Mouse (Mus musculus) forebrain, embryonic 11.5 days (tissue): ENCODE measurements around the gene Gorasp1. TPM values are rescaled to one million over a fixed set of nuclear protein-coding genes. Genes with fewer than 3 reads are reported as not detected.

Experiments
- ATAC-seq: fragments of 200-750 bp; cut with Nextera tagmentation; replicated peaks from 2 replicates; pipeline ENCODE4 v1.8.0; 2017; ENCODE audit warnings: moderate TSS enrichment; ENCODE audit not compliant: low FRiP score
- DNase-seq: peaks from one replicate; pipeline ENCODE4 v3.0.0-alpha.2; 2017; ENCODE audit warnings: low spot score
- H3K27ac ChIP-seq: fragments of 300-500 bp; sonication (generic); 2 replicates; pipeline ENCODE4 v1.5.1; 2014; ENCODE audit warnings: low read depth, low read length
- H3K27me3 ChIP-seq: fragments of 300-500 bp; sonication (generic); 2 replicates; pipeline ENCODE4 v1.6.1; 2014; ENCODE audit warnings: mild to moderate bottlenecking, low read length, mixed read lengths; ENCODE audit not compliant: control insufficient read depth, insufficient read depth
- H3K36me3 ChIP-seq: fragments of 300-500 bp; sonication (generic); 2 replicates; pipeline ENCODE4 v1.6.1; 2014; ENCODE audit warnings: mild to moderate bottlenecking, low read length, moderate library complexity, mixed read lengths; ENCODE audit not compliant: control insufficient read depth, insufficient read depth
- H3K4me1 ChIP-seq: fragments of 300-500 bp; sonication (generic); replicated peaks from 2 replicates; pipeline ENCODE4 v1.6.1; 2014; ENCODE audit warnings: low read length, mixed read lengths; ENCODE audit not compliant: control insufficient read depth, insufficient read depth
- H3K4me2 ChIP-seq: fragments of 300-500 bp; sonication (generic); 2 replicates; pipeline ENCODE4 v1.6.1; 2014; ENCODE audit warnings: low read depth, mild to moderate bottlenecking, low read length, moderate library complexity, mixed read lengths; ENCODE audit not compliant: severe bottlenecking
- H3K4me3 ChIP-seq: fragments of 300-500 bp; sonication (generic); 2 replicates; pipeline ENCODE4 v1.5.1; 2014; ENCODE audit warnings: low read depth, low read length
- H3K9ac ChIP-seq: fragments of 300-500 bp; sonication (generic); 2 replicates; pipeline ENCODE4 v1.6.1; 2014; ENCODE audit warnings: low read length
- H3K9me3 ChIP-seq: fragments of 300-500 bp; sonication (generic); 2 replicates; pipeline ENCODE4 v1.6.1; 2016; ENCODE audit warnings: low read length, mixed read lengths; ENCODE audit not compliant: control insufficient read depth
- WGBS: fragments of 180-500 bp; shearing (Covaris S2); extraction: QIAGEN DNeasy Blood & Tissue Kit; methylation state at CpG from one replicate; pipeline ENCODE4 v1.1.7; 2014; 5-methylcytosine and 5-hydroxymethylcytosine counted together
- polyA plus RNA-seq: library from polyadenylated mRNA; unstranded; fragments of >200 nt; fragmentation: Nextera tagmentation; extraction: Ambion mirVana; gene quantifications from 2 replicates; pipeline ENCODE4 v1.2.1, GENCODE M21; 2014

The Gorasp1 gene
- polyA plus RNA-seq, 1 experiment from 2014 or later, result 19.3 TPM

GRCm38 (mm10) chr9:119926497-119926896, 10.9 kb downstream of the Gorasp1 start:
- no peak overlapping the region for H3K27ac ChIP-seq
- no peak overlapping the region for H3K4me2 ChIP-seq
- H3K4me1 ChIP-seq, result no peaks in the 10 kb centered on the region
- no peaks in the 10 kb centered on the region for H3K9me3 ChIP-seq
- H3K9ac ChIP-seq, result no peak overlapping the region
- H3K27me3 ChIP-seq, result no peaks in the 10 kb centered on the region
- ATAC-seq (no peak), DNase-seq (no peak)
- 90% methylated on average over 5 of the region's 5 CpGs for WGBS
- peaks cover 12% of the 10 kb centered on the region; the same call in 1 of the 2 replicates for H3K36me3 ChIP-seq
- no peak overlapping the region for H3K4me3 ChIP-seq

DNA sequence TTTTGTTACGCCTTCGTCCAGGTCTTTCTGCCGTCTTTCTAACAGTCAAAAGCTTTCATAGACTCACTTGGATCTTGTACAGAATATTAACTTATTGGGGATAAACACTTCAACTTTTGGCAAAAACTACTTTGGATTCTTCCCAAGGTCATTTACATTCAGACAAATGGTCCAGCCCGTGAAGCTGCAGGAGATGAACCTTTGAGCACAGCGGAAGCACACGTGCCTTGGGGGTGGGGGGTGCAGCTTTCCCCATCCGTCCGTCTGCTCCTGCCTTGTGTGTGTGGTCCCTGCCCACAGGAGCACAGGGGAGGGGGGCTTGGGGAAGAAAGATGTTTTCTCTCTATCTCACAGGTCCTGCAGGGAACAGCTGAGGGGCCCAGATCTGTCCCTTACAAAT, 11.6 kb downstream of the Gorasp1 start:
- Histone ChIP-seq H3K9ac (no peak overlapping the region), H3K9me3 (no peaks in the 10 kb centered on the region), H3K4me1 (no peaks in the 10 kb centered on the region), H3K36me3 (peaks cover 12% of the 10 kb centered on the region; the same call in 1 of the 2 replicates), H3K4me2 (no peak overlapping the region), H3K27ac (no peak overlapping the region), H3K27me3 (no peaks in the 10 kb centered on the region), H3K4me3 (no peak overlapping the region)
- ATAC-seq (no peak), DNase-seq (no peak)
- 86% methylated on average over 8 of the region's 8 CpGs for WGBS

- Histone ChIP-seq H3K27me3 (no peaks in the 10 kb centered on the region), H3K4me1 (no peaks in the 10 kb centered on the region), H3K9me3 (no peaks in the 10 kb centered on the region), H3K9ac (no peak overlapping the region), H3K27ac (no peak overlapping the region), H3K4me3 (no peak overlapping the region), H3K36me3 (peaks cover 12% of the 10 kb centered on the region; the same call in 1 of the 2 replicates), H3K4me2 (no peak overlapping the region)
- no peak for DNase-seq
- ATAC-seq, result no peak
- WGBS, result 94% methylated on average over 16 of the region's 16 CpGs
Observed at GRCm38 (mm10) chr9:119925120-119925657, 12.2 kb downstream of the Gorasp1 start.

DNA sequence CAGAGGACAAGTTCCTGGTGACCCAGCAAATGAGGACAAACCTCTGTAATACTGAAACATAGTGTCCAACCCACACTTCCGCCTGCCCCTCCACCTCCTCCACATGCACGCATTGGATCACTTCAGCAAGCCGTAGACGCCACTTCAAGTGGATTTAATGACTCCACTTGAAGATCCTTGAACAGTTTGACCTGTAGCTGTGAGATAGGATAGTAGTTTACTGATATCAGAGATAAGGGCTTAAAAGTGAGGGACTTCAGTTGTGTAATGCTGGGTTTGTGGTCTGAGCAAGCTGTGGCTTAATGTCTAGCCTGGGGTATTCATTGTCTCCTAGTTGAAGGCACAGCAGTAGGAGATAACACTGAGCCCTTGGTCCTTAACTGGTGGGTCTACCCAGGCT, 13.9 kb downstream of the Gorasp1 start:
- Histone ChIP-seq H3K36me3 (peaks cover 14% of the 10 kb centered on the region; the same call in 1 of the 2 replicates), H3K27me3 (no peaks in the 10 kb centered on the region), H3K9me3 (no peaks in the 10 kb centered on the region), H3K4me2 (no peak overlapping the region), H3K27ac (no peak overlapping the region), H3K4me1 (no peaks in the 10 kb centered on the region), H3K9ac (no peak overlapping the region), H3K4me3 (no peak overlapping the region)
- DNase-seq (no peak), ATAC-seq (no peak)
- 93% methylated on average over 4 of the region's 4 CpGs for WGBS

GRCm38 (mm10) chr9:119919858-119920257, 17.5 kb downstream of the Gorasp1 start:
- Histone ChIP-seq H3K4me2 (no peak overlapping the region), H3K9ac (no peak overlapping the region), H3K27ac (no peak overlapping the region), H3K4me3 (no peak overlapping the region), H3K27me3 (no peaks in the 10 kb centered on the region), H3K9me3 (no peaks in the 10 kb centered on the region), H3K4me1 (no peaks in the 10 kb centered on the region), H3K36me3 (peaks cover 17% of the 10 kb centered on the region; the same call in 1 of the 2 replicates)
- DNase-seq (no peak), ATAC-seq (no peak)
- 84% methylated on average over 1 of the region's 1 CpGs for WGBS

DNA sequence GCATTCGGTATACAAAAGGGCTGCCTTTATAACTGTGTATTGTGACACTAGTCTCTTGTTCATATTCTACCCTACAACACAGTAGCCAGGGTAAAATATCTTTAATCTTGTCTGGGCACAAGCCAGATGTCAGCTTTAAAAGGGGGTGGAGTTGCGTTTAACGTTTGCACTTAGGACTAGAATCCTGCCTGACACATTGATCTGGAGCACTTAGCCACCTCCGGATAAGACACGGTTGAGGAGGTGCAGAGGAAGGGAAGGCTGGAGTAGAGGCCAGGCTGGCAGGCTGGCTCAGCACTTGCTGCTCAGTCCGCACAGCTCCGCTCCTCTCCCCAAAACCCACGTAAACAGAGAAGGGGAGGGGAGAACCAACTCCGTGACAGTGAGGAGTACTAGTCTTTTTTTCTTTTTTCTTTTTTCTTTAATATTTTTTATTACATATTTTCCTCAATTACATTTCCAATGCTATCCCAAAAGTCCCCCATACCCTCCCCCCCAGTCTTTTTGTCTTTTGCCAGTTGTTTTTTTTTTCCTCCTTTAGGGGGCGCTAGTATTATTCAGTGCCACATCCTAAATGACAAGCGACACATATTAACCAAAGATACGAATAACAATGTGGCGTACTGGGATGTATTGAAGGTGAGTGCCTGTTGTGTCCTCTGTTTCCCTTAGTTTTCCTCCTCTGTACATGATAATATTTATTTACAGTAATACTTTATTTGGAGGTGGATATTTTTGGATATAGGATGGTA, 24.1 kb downstream of the Gorasp1 start:
- Histone ChIP-seq H3K4me1 (no peaks in the 10 kb centered on the region), H3K9me3 (no peaks in the 10 kb centered on the region), H3K27ac (no peak overlapping the region), H3K4me2 (no peak overlapping the region), H3K9ac (no peak overlapping the region), H3K27me3 (no peaks in the 10 kb centered on the region), H3K36me3 (peaks cover 16% of the 10 kb centered on the region; the same call in 1 of the 2 replicates), H3K4me3 (no peak overlapping the region)
- DNase-seq (no peak), ATAC-seq (no peak)
- WGBS, result 79% methylated on average over 12 of the region's 13 CpGs

DNA sequence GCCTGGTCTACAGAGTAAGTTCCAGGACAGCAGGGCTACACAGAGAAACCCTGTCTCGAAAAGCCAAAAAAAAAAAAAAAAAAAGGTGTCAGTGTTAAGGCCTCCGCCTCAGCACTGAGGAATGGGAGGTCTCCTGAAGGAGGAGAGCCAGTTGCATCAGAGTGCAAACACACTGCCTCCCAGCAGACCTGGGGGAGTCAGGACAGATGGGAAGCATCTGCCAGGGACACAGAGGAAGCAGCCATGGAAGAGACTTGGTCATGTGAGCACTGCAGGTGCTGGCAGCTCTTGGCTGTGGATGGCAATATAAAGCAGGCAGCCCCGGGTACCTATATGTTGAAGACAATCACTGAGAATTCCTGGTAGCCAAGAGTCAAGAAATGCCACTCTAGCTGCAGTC, 27.4 kb downstream of the Gorasp1 start:
- Histone ChIP-seq H3K4me2 (no peak overlapping the region), H3K4me1 (no peaks in the 10 kb centered on the region), H3K4me3 (no peak overlapping the region), H3K9ac (no peak overlapping the region), H3K36me3 (peaks cover 22% of the 10 kb centered on the region; the same call in 1 of the 2 replicates), H3K27ac (no peak overlapping the region), H3K9me3 (no peaks in the 10 kb centered on the region), H3K27me3 (no peaks in the 10 kb centered on the region)
- no peak for DNase-seq
- 89% methylated on average over 3 of the region's 3 CpGs for WGBS
- no peak for ATAC-seq

GRCm38 (mm10) chr9:119908708-119909107, 28.7 kb downstream of the Gorasp1 start:
- no peaks in the 10 kb centered on the region for H3K4me1 ChIP-seq
- H3K27me3 ChIP-seq, result no peaks in the 10 kb centered on the region
- H3K9me3 ChIP-seq, result no peaks in the 10 kb centered on the region
- H3K9ac ChIP-seq, result no peak overlapping the region
- ATAC-seq (no peak), DNase-seq (no peak)
- H3K36me3 ChIP-seq, result peaks cover 22% of the 10 kb centered on the region; the same call in 1 of the 2 replicates
- no peak overlapping the region for H3K4me2 ChIP-seq
- 99% methylated on average over 3 of the region's 3 CpGs for WGBS
- H3K4me3 ChIP-seq, result no peak overlapping the region
- no peak overlapping the region for H3K27ac ChIP-seq
